Mouse (Mus musculus) lung, adult 2 months (tissue): ENCODE data around the gene Mark1.

Source experiments
- CTCF ChIP-seq: fragments of 200-500 bp; IDR thresholded peaks from 2 replicates; pipeline ENCODE4 v1.5.1; 2011; ENCODE audit warnings: mild to moderate bottlenecking, low read length, control low read depth; ENCODE audit not compliant: insufficient read depth
- POLR2A ChIP-seq: fragments of 200-500 bp; IDR thresholded peaks from 2 replicates; pipeline ENCODE4 v1.6.1; 2011; ENCODE audit warnings: low read depth, mild to moderate bottlenecking, control low read depth, low read length, borderline replicate concordance; ENCODE audit errors: extremely low read depth

- no peak for TF ChIP-seq CTCF
- TF ChIP-seq POLR2A, result no peak
Observed at GRCm38 (mm10) chr1:184928382-184928781, 71.0 kb downstream of the Mark1 start.
